Mouse (Mus musculus): ENCODE data around the gene Tmem231. TPM values are rescaled to one million over a fixed set of nuclear protein-coding genes. Genes with fewer than 3 reads are reported as not detected.

The Tmem231 gene
- total and polyA plus RNA-seq, 3 experiments = 2.1 to 2.6 (median 2.1) TPM

GRCm38 (mm10) chr8:111968991-111969390 lies 35.3 kb upstream of the Tmem231 start:
- H3K27ac ChIP-seq = no peak overlapping the region
- no peak overlapping the region for H3K4me3 ChIP-seq
- no peaks in the 10 kb centered on the region for H3K27me3 ChIP-seq (ENCODE audit: control insufficient read depth, insufficient read depth, low read length)
- H3K79me2 ChIP-seq (replicated peaks; ENCODE audit: control insufficient read depth, insufficient read depth, low read length) = no peaks in the 10 kb centered on the region
- WGBS = 70% methylated on average over 5 of the region's 5 CpGs
- no peak for TF ChIP-seq CTCF (IDR thresholded peaks at IDR 0.05)
- TF ChIP-seq EP300 (IDR thresholded peaks at IDR 0.05; ENCODE audit: insufficient read depth, low read depth, low read length) = no peak
- no peak for TF ChIP-seq POLR2A (IDR thresholded peaks at IDR 0.05; ENCODE audit: insufficient read depth, low read depth, low read length)
- intact Hi-C loops (cut with DNase I) = no loop called here
- H3K36me3 ChIP-seq (ENCODE audit: control insufficient read depth, insufficient read depth, low read length) = no peaks in the 10 kb centered on the region
- no peaks in the 10 kb centered on the region for H3K4me1 ChIP-seq (ENCODE audit: control insufficient read depth, insufficient read depth, low read length)
- no peak for DNase-seq
- H3K9ac ChIP-seq (ENCODE audit: low read depth, low read length) = no peak overlapping the region

DNA sequence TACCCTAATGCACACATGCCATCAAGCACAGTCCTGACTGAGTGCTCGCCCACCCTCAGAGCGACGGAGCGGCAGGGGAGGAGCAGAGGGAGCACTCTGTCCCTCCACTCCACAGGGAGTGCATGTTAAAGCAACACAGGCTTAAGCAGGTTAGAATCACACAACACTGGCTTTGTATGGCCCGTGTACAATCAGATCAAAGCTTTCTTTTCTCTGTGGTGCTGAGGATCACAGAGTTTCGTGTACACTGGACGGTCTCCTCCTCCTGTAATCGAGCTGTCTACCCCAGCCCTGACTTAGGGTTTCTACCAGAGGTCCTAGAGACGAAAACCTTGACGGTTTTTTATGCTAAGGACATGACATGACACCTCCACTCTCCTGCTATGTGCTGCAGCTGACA lies 34.9 kb upstream of the Tmem231 start:
- no peak for TF ChIP-seq EP300 (IDR thresholded peaks at IDR 0.05; ENCODE audit: insufficient read depth, low read depth, low read length)
- TF ChIP-seq CTCF (IDR thresholded peaks at IDR 0.05) = no peak
- no peak for TF ChIP-seq POLR2A (IDR thresholded peaks at IDR 0.05; ENCODE audit: insufficient read depth, low read depth, low read length)
- Histone ChIP-seq H3K4me3 (no peak overlapping the region), H3K36me3 (ENCODE audit: control insufficient read depth, insufficient read depth, low read length) (no peaks in the 10 kb centered on the region), H3K27ac (no peak overlapping the region), H3K4me1 (ENCODE audit: control insufficient read depth, insufficient read depth, low read length) (no peaks in the 10 kb centered on the region), H3K9ac (ENCODE audit: low read depth, low read length) (no peak overlapping the region), H3K27me3 (ENCODE audit: control insufficient read depth, insufficient read depth, low read length) (no peaks in the 10 kb centered on the region), H3K79me2 (replicated peaks; ENCODE audit: control insufficient read depth, insufficient read depth, low read length) (no peaks in the 10 kb centered on the region)
- no peak for DNase-seq
- intact Hi-C loops (cut with DNase I) = no loop called here
- 89% methylated on average over 10 of the region's 10 CpGs for WGBS

DNA sequence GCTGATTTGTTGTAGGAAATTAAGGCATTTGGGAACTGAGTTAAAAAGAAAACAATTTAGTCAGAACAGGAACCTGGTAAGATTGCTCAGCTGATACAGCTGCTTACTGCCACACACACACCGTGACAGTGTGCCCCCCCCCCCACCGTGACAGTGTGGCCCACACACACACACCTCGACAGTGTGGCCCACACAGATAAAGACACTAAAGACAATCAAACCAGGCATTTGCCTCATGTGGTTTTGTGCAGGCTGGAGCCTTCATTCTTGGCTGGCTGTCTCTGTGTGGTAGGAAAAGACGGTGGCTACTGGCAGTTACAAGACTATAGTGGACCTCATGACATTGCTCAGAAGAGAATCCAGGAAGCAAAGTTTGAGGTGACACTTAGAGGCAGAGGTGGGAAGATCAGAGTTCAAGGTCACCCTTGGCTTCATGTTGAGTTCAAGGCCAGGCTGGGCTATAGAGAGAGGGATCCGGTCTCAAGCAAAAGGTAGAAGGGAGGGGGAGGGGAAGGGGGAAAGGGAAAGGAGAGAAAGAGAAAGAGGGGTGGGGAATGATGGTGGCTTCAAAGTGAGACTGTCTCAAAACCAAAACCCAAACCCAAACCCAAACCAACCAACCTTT lies 33.7 kb upstream of the Tmem231 start:
- Histone ChIP-seq H3K4me3 (no peak overlapping the region), H3K27ac (no peak overlapping the region), H3K9ac (ENCODE audit: low read depth, low read length) (no peak overlapping the region), H3K36me3 (ENCODE audit: control insufficient read depth, insufficient read depth, low read length) (no peaks in the 10 kb centered on the region; the same call in 1 of the 2 replicates), H3K27me3 (ENCODE audit: control insufficient read depth, insufficient read depth, low read length) (no peaks in the 10 kb centered on the region), H3K4me1 (ENCODE audit: control insufficient read depth, insufficient read depth, low read length) (no peaks in the 10 kb centered on the region), H3K79me2 (replicated peaks; ENCODE audit: control insufficient read depth, insufficient read depth, low read length) (no peaks in the 10 kb centered on the region)
- no peak for TF ChIP-seq EP300 (IDR thresholded peaks at IDR 0.05; ENCODE audit: insufficient read depth, low read depth, low read length)
- TF ChIP-seq CTCF (IDR thresholded peaks at IDR 0.05) = no peak
- no peak for TF ChIP-seq POLR2A (IDR thresholded peaks at IDR 0.05; ENCODE audit: insufficient read depth, low read depth, low read length)
- no peak for DNase-seq
- WGBS = 73% methylated on average over 5 of the region's 5 CpGs
- intact Hi-C loops (cut with DNase I) = no loop called here

- H3K27ac ChIP-seq = no peak overlapping the region
- no peaks in the 10 kb centered on the region for H3K79me2 ChIP-seq (replicated peaks; ENCODE audit: control insufficient read depth, insufficient read depth, low read length)
- no peaks in the 10 kb centered on the region; the same call in 1 of the 2 replicates for H3K36me3 ChIP-seq (ENCODE audit: control insufficient read depth, insufficient read depth, low read length)
- H3K4me3 ChIP-seq = no peak overlapping the region
- 62% methylated on average over 7 of the region's 7 CpGs for WGBS
- DNase-seq = no peak
- TF ChIP-seq EP300 (IDR thresholded peaks at IDR 0.05; ENCODE audit: insufficient read depth, low read depth, low read length) (no peak), CTCF (IDR thresholded peaks at IDR 0.05) (no peak), POLR2A (IDR thresholded peaks at IDR 0.05; ENCODE audit: insufficient read depth, low read depth, low read length) (no peak)
- H3K27me3 ChIP-seq (ENCODE audit: control insufficient read depth, insufficient read depth, low read length) = no peaks in the 10 kb centered on the region
- intact Hi-C loops (cut with DNase I) = no loop called here
- H3K9ac ChIP-seq (ENCODE audit: low read depth, low read length) = no peak overlapping the region
- no peaks in the 10 kb centered on the region for H3K4me1 ChIP-seq (ENCODE audit: control insufficient read depth, insufficient read depth, low read length)
These were observed 31.3 kb upstream of the Tmem231 start for GRCm38 (mm10) chr8:111964849-111965561.

- Histone ChIP-seq H3K79me2 (replicated peaks; ENCODE audit: control insufficient read depth, insufficient read depth, low read length) (no peaks in the 10 kb centered on the region), H3K4me3 (no peak overlapping the region), H3K9ac (ENCODE audit: low read depth, low read length) (no peak overlapping the region), H3K36me3 (ENCODE audit: control insufficient read depth, insufficient read depth, low read length) (no peaks in the 10 kb centered on the region; the same call in 1 of the 2 replicates), H3K27ac (no peak overlapping the region), H3K4me1 (ENCODE audit: control insufficient read depth, insufficient read depth, low read length) (no peaks in the 10 kb centered on the region), H3K27me3 (ENCODE audit: control insufficient read depth, insufficient read depth, low read length) (no peaks in the 10 kb centered on the region)
- no peak for DNase-seq
- no peak for TF ChIP-seq EP300 (IDR thresholded peaks at IDR 0.05; ENCODE audit: insufficient read depth, low read depth, low read length)
- TF ChIP-seq CTCF (IDR thresholded peaks at IDR 0.05) = no peak
- no peak for TF ChIP-seq POLR2A (IDR thresholded peaks at IDR 0.05; ENCODE audit: insufficient read depth, low read depth, low read length)
- 71% methylated on average over 5 of the region's 5 CpGs for WGBS
- intact Hi-C loops (cut with DNase I) = no loop called here
These were observed 30.7 kb upstream of the Tmem231 start for GRCm38 (mm10) chr8:111964351-111964750.

DNA sequence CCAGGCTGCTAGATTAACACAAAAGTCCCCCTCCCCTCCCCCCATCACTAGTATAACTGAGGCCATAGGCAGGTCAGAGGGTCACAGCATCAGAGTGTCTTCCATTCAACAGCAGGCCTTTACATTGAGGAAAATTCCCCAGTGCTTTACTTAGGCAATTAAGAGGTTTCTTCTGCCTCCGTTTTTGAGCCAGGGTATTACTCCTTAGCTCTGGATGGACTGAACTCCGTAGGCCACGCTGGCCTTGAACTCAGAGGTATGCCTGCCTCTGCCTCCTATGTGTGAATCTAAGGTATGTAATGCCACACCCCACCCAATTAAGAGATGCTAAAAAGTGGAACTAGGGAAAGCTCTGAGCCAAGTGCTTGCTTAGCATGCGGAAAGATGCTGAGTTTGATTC lies 29.9 kb upstream of the Tmem231 start:
- Histone ChIP-seq H3K9ac (ENCODE audit: low read depth, low read length) (no peak overlapping the region), H3K36me3 (ENCODE audit: control insufficient read depth, insufficient read depth, low read length) (no peaks in the 10 kb centered on the region; the same call in 1 of the 2 replicates), H3K4me3 (no peak overlapping the region), H3K27ac (no peak overlapping the region), H3K79me2 (replicated peaks; ENCODE audit: control insufficient read depth, insufficient read depth, low read length) (no peaks in the 10 kb centered on the region), H3K27me3 (ENCODE audit: control insufficient read depth, insufficient read depth, low read length) (no peaks in the 10 kb centered on the region), H3K4me1 (ENCODE audit: control insufficient read depth, insufficient read depth, low read length) (no peaks in the 10 kb centered on the region)
- no peak for TF ChIP-seq EP300 (IDR thresholded peaks at IDR 0.05; ENCODE audit: insufficient read depth, low read depth, low read length)
- TF ChIP-seq POLR2A (IDR thresholded peaks at IDR 0.05; ENCODE audit: insufficient read depth, low read depth, low read length) = no peak
- TF ChIP-seq CTCF (IDR thresholded peaks at IDR 0.05) = no peak
- intact Hi-C loops (cut with DNase I) = no loop called here
- DNase-seq = no peak
- WGBS = 86% methylated on average over 4 of the region's 4 CpGs
